Mouse (Mus musculus) liver, postnatal 0 days (tissue): ENCODE results near the gene Selenoo.

ENCODE experiments used
- CTCF ChIP-seq: sonication (generic); IDR thresholded peaks from 2 replicates; pipeline ENCODE4 v1.5.1; 2016; ENCODE audit warnings: antibody characterized with exemption, low read depth
- EP300 ChIP-seq: IDR thresholded peaks from 2 replicates; pipeline ENCODE4 v1.6.1; 2016; ENCODE audit warnings: antibody characterized with exemption, low read depth, mild to moderate bottlenecking

DNA sequence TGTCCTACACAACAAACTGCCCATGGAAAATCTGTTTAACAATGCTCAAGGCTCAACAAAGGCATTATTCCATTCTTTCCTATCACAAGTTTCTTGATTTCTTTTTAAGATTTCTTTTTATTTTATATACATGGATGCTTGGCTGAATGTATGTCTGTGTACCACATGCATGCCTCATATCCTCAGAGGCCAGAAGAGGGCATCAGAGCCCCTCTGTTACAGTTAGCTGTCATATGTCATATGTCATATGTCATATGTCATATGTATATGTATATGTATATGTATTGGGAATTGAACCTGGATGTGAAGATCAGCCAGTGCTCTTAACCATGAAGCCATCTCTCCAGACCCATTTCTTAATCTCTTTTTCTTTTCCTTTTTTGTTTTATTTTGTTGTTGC, 29.1 kb downstream of the Selenoo start:
- TF ChIP-seq CTCF (peak; percentile 58), EP300 (no peak)
